Mouse (Mus musculus): ENCODE measurements around the gene Pgm2.

DNA sequence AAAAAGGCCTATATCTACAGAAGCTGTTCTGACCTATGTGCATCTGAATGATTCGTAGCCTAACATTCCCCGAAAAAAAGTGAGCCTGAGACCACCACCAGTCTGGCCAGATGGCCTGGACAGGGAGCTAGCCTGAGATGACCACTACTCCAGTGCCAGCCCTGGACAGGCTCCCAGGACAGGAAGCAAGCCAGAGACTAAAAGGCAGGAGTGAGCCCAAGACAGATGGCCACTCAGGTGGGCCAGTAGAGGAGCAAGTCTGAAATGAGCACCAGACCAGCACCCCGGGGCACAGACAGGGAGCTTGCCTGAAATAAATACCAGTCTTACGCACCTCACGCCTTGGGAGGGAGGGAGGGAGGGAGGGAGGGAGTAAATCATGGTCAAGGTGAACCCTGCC lies 51.6 kb downstream of the Pgm2 start:
- TF ChIP-seq CTCF (IDR thresholded peaks at IDR 0.05; ENCODE audit: control insufficient read depth, insufficient read depth, insufficient replicate concordance, low read depth, low read length) (no peak), POLR2A (IDR thresholded peaks at IDR 0.05; ENCODE audit: control insufficient read depth, low read depth, low read length) (no peak)
